Mouse (Mus musculus) limb, embryonic 12.5 days (tissue): ENCODE measurements at regions not wholly inside any gene's neighbourhood (a gene's known extent, or its start where the extent isn't known, plus 50 kb on each side); places are given as distances from the start of the nearest gene placed in this dataset.
A peak's percentile ranks its signal among the peaks of the same experiment; 100 is the strongest.
"Not testable (repeated sequence)": the region's sequence is repeated elsewhere in the genome, so short reads cannot be mapped to it uniquely, and the experiment has no call there.

Experiments used
- ATAC-seq: fragments of 200-750 bp; cut with Nextera tagmentation; 2 replicates; pipeline ENCODE4 v1.8.0; 2017; ENCODE audit warnings: low read depth, moderate TSS enrichment; ENCODE audit not compliant: insufficient number of reproducible peaks, insufficient read depth, low FRiP score, low TSS enrichment
- H3K27ac ChIP-seq: fragments of 300-500 bp; sonication (generic); 2 replicates; pipeline ENCODE4 v1.5.1; 2016; ENCODE audit warnings: mild to moderate bottlenecking, moderate library complexity
- H3K27me3 ChIP-seq: fragments of 300-500 bp; sonication (generic); 2 replicates; pipeline ENCODE4 v1.6.1; 2016; ENCODE audit warnings: mild to moderate bottlenecking, moderate library complexity
- H3K36me3 ChIP-seq: fragments of 300-500 bp; sonication (generic); 2 replicates; pipeline ENCODE4 v1.6.1; 2016; ENCODE audit warnings: mild to moderate bottlenecking, moderate library complexity
- H3K4me1 ChIP-seq: fragments of 300-500 bp; sonication (generic); replicated peaks from 2 replicates; pipeline ENCODE4 v1.6.1; 2016
- H3K4me2 ChIP-seq: fragments of 300-500 bp; sonication (generic); 2 replicates; pipeline ENCODE4 v1.6.1; 2016; ENCODE audit warnings: mild to moderate bottlenecking, moderate library complexity
- H3K4me3 ChIP-seq: fragments of 300-500 bp; sonication (generic); replicated peaks from 2 replicates; pipeline ENCODE4 v1.5.1; 2016; ENCODE audit warnings: mild to moderate bottlenecking
- H3K9ac ChIP-seq: fragments of 300-500 bp; sonication (generic); replicated peaks from 2 replicates; pipeline ENCODE4 v1.6.1; 2016; ENCODE audit warnings: mild to moderate bottlenecking, moderate library complexity
- H3K9me3 ChIP-seq: fragments of 300-500 bp; sonication (generic); 2 replicates; pipeline ENCODE4 v1.6.1; 2016; ENCODE audit warnings: mild to moderate bottlenecking, moderate library complexity
- WGBS: fragments of 180-500 bp; shearing (Covaris S2); methylation state at CpG from one replicate; pipeline ENCODE4 v1.1.7; 2016; 5-methylcytosine and 5-hydroxymethylcytosine counted together

GRCm38 (mm10) chrX:82249456-82249855 is 699.2 kb upstream of the Dmd start:
- not testable (repeated sequence) for ATAC-seq

GRCm38 (mm10) chrX:82282376-82282775 is 666.3 kb upstream of the Dmd start:
- H3K4me3 ChIP-seq, H3K36me3 ChIP-seq, H3K4me1 ChIP-seq, ATAC-seq, H3K27me3 ChIP-seq, H3K27ac ChIP-seq, H3K9me3 ChIP-seq, H3K4me2 ChIP-seq, H3K9ac ChIP-seq: not testable (repeated sequence)
- 81% methylated on average over 4 of the region's 4 CpGs for WGBS

More at GRCm38 (mm10) chrX:82249456-82249855, 699.2 kb upstream of the Dmd start:
- H3K4me2 ChIP-seq, H3K9me3 ChIP-seq, H3K4me3 ChIP-seq, H3K9ac ChIP-seq, H3K36me3 ChIP-seq, H3K27ac ChIP-seq, H3K4me1 ChIP-seq, H3K27me3 ChIP-seq: not testable (repeated sequence)
- WGBS = 65% methylated on average over 1 of the region's 1 CpGs

- Histone ChIP-seq H3K9ac (no peak overlapping the region), H3K4me2 (peak overlapping the region; percentile 45), H3K27me3 (no peaks in the 10 kb centered on the region), H3K9me3 (no peaks in the 10 kb centered on the region), H3K27ac (no peak overlapping the region), H3K4me3 (0 out of 2 replicates have a peak overlapping the region, but pooled peaks have one; percentile 3), H3K36me3 (no peaks in the 10 kb centered on the region), H3K4me1 (no peaks in the 10 kb centered on the region)
- WGBS = 25% methylated on average over 18 of the region's 18 CpGs
- no peak for ATAC-seq
These were observed 637.7 kb upstream of the Dmd start for GRCm38 (mm10) chrX:82310764-82311492.
